Mouse (Mus musculus) layer of hippocampus, postnatal 10 days (tissue): ENCODE measurements at regions not wholly inside any gene's neighbourhood (a gene's known extent, or its start where the extent isn't known, plus 50 kb on each side); places are given as distances from the start of the nearest gene placed in this dataset.

ENCODE experiments used
- DNase-seq, 2 experiments: peaks; one replicate each; pipeline ENCODE4 v3.0.0; 2021; ENCODE audit warnings: low spot score in 2 of 2
- microRNA-seq, 2 experiments: library from miRNA; unstranded; fragments of <30 nt; microRNA quantifications; one replicate each; pipeline ENCODE4 v1.2.0; 2021

DNA sequence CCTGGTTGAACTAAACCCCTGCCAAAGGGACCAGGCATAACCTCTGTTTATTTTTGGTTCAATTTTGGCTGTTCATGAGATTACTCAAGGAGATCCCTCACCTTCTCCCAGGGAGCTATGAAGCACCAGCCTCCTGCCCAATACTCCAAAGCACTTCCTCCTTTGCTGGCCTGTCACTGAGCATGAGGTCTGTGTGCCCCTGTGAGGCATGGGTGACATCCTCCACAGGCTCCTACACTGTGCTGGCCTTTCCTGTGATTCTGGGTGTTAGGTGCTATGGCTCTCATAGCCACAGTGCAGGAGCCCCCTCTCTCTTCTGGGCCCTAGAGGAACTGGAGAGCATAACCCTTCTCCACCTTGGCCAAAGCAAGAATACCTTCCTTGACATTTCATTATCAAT lies 53.1 kb upstream of the Ankrd50 start:
- DNase-seq: no peak

Small RNAs in the stretch of these regions (microRNA-seq; reads per million reads assigned to microRNA genes)
- 0 reads per million in 2 experiments for gene Gm24462
